Mouse (Mus musculus) C2C12 (cell line): ENCODE data around the gene Gm42715.

Experiments used
- CTCF ChIP-seq: IDR thresholded peaks from one replicate; pipeline ENCODE4 v1.5.1; 2011; ENCODE audit not compliant: control insufficient read depth, insufficient read depth, insufficient read length
- MAX ChIP-seq: IDR thresholded peaks from one replicate; pipeline ENCODE4 v1.6.1; 2011; ENCODE audit warnings: mild to moderate bottlenecking, control low read depth
- MYOG ChIP-seq: IDR thresholded peaks from one replicate; pipeline ENCODE4 v1.6.1; 2011; ENCODE audit not compliant: control insufficient read depth, insufficient read length; ENCODE audit errors: extremely low read depth

- TF ChIP-seq CTCF (no peak), MYOG (no peak), MAX (no peak)
Observed at GRCm38 (mm10) chr7:127611011-127611410, 91.6 kb downstream of the Gm42715 start.
